Mouse (Mus musculus): ENCODE data around the gene Gpr183.
A peak's percentile ranks its signal among the peaks of the same experiment; 100 is the strongest.

The Gpr183 gene

DNA sequence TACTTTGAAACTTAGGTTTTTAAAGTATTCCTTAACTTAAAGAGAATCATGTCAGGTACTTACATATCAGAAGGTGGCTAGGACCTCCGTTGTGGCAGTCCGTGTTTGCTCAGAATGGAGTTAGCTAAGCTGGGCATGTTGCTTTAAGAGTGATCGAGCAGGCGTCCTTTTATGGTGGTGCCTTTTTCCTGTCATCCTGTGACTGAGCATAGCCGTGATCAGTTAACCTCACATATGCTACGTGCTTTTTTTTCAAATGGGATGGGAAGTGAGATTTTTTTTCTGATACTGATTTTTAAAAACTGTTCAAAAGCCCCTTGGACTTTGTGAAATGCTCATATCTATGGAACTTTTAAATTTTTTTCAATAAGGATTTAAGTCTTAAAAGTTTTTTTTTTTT lies at the start of gene Gpr183:
TSS of gene Gpr183 (minus strand) at position 206 of the 400 bp plus-strand sequence.
- DNase-seq, result no peak

GRCm38 (mm10) chr14:122013417-122013951 lies 48.5 kb upstream of the Gpr183 start:
- DNase-seq, result peak; percentile 21

DNA sequence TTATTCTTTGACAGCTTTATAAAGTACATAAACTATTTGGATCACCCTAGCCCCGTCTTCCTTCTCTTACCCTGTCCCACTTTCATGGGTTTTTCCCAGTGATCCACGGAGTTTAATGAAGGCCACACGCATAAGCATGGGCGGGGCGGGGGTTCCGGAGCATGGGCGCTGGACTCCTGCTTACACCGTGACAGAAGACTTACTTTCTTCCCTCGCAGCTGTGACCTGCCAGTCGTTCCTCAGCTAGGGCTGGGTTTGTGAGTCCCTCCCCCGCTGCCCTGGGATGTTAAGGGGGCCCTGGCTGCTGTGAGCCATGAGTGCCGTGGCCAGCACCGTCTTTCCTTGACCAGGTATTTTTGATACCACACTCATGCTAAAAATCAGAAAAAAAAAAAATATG lies 47.8 kb upstream of the Gpr183 start:
- DNase-seq, result no peak

DNA sequence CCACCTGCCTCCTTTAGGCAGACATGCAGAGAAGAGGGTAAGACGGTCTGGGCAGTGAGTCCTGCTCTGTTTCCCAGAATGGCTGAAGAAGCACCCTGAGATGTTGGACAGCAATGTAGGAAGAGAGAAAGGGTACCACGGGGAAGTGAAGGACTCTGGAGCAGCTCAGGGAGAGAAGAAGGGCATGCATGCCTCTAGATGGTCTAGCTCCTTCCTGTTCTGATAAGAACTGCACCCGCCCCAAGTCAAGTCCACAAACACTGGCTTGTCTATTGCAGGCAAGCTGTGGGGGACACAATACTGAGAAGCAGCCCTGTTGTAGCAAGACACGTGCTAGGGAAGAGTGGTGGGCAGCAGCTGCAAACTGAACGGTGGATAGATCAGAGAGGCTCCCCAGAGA lies 47.2 kb upstream of the Gpr183 start:
- DNase-seq, result no peak

- no peak for DNase-seq
Measured at GRCm38 (mm10) chr14:122011768-122012167, 46.8 kb upstream of the Gpr183 start.

GRCm38 (mm10) chr14:122010301-122010700 lies 45.3 kb upstream of the Gpr183 start:
- peak; percentile 24 for DNase-seq

DNA sequence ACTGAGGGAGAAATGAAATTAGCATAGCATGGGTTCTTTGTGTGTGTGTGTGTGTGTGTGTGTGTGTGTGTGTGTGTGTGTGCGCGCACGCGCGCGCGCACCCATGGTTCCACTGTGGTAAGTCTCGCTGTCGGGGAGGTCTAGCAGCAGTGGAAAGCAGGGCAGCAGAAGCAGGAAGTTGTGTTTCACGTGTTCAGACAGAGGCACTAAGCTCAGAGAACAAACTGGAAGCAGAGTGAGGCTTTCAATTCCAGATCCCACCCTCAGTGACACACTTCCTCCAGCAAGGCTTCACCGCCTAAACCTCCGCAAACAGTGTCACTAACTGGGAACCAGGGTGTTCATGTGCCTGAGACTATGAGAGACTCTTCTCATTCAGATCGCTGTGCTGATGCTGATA lies 44.5 kb upstream of the Gpr183 start:
- no peak for DNase-seq

GRCm38 (mm10) chr14:122008261-122008660 lies 43.3 kb upstream of the Gpr183 start:
- DNase-seq, result no peak

GRCm38 (mm10) chr14:122003812-122004211 lies 38.8 kb upstream of the Gpr183 start:
- no peak for DNase-seq

DNA sequence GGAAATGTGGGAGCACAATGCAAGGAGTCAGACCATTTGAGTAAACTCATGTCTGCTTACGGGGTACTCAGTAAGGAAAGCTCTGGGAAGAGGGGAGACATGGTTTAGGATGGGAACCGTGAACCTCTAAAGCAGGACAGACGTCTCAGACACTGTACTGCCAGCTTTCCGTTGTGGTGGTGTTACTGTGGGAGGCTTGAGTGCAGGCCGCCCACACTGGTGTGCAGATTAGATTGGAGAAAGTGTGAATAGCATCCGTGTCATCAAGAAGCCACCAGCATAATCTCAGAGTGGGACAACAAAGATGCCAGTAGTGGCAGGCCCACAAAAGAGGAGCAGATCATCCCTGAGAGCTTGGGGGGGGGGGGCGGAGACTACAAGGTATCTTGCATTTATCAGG lies 37.2 kb upstream of the Gpr183 start:
- no peak for DNase-seq

DNA sequence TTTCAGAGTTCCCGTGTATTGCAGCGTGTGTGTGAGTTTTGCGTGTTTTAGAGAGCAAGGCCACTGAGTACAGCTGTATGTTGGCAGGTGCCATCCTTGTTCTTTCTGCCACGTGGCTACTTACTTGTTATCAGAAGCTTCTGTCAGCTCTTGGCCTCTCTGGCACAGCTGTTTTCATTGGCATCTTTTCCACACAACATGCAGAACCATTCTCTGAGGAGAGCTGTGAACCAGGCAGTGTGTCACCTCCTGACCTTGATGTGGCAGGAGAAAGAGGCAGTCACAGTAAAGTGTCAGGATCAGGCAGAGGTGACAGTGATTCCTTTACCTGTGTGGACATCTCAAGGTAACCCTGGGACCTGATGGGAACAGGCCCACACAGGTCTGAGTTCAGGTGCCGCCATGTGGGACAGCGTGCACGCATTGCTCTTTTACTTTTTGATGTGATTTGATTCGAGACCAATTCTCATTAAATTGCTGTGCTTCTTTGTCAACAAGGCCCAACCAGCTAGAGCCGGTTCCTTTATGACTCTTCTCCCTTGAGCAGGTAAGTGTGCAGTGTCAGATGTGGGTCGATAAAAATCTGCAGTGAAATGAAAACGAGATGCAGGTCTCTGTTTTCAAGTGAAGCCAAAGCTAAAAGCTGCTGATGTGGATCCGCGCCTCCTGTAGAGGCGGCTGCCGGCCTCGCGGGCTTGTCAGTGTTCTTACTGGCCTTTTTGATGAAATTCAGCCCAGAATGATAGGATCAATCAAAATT lies 35.5 kb upstream of the Gpr183 start:
- DNase-seq, result no peak

DNA sequence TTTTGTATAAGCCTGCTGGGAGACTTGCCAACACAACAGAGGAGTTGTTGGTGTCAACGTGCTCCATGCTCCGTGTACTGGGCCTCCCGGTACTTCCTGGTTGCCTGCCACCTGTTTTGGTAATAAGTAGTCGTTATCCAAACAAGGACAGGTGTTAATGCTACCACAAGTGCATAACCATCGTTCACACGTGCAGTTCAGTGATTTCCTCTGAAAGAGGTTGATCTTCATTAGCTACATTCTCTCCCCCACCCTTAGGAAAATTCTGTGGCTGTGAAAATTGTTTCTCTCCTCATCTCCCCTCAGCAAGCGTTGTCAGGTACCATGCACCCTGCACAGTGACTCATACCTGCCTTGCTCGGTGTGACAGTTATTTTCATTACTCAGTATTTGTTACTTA lies 34.5 kb upstream of the Gpr183 start:
- DNase-seq, result no peak

DNA sequence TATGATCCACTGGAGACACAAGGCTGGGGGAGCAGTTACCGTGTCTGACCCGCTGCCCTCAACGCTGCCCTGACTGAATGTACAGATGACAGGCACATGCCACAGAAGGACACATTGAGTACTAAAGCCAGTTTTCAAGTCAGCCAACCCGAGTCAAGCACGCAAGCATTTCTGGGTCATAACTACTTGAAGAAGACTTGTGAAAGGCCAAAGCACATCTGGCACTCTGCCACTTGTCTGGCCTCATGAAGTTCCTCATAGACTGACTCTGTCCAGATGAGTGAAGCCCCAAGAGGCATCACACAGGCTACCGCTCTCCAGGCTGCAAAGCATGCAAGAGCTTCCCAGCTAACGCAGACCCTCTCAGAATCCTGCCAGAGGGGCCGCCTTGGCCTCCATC lies 31.8 kb upstream of the Gpr183 start:
- peak; percentile 76 for DNase-seq

DNA sequence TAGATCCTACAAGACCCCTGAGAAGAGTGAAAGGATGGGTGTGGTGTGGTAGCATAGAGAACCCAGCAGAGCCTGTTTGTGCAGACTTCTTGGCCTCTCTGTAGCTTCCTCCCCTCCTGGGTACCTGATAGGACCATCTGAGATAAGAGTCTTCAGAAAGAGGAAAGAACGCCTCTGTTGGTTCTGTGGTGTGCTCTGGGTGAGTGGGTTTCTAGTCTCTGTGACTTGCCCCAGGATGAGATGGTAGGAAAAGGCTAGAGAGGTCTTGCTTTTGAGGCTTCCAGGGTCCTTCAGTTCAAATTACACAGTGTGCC lies 30.5 kb upstream of the Gpr183 start:
- no peak for DNase-seq

DNA sequence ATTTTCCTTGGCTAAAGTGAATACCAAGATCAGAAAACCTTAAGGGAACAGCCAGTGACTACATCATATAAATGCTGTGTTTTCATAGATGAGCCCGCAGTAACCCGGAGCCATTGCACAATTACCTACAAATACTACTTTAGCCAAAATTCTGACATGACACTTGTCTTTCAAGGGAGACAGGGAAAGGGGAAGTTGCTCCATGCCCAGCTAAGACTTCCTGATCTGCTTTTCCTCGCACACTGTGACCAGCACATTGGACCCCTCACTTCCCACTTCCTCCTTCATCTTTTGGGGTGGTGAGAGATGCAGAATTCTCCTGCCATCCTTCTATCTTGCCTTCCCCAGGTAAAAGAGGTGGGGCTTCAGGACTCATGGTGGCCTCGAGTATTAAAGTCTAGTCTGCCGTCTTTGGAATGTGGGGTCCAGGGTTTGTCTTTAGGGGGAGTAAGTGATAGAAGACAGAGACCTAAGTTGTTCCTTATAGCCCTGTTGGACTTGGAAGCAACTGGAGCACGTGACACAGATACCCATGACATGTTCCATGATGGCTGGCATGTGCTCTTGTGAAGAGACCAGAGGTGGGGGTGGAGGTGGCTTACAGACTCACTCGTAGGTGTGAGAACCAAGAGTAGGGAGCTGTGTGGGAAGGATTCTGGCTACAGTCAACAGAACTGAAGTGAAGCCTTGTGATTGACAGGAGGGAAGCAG lies 30.0 kb upstream of the Gpr183 start:
- no peak for DNase-seq

DNA sequence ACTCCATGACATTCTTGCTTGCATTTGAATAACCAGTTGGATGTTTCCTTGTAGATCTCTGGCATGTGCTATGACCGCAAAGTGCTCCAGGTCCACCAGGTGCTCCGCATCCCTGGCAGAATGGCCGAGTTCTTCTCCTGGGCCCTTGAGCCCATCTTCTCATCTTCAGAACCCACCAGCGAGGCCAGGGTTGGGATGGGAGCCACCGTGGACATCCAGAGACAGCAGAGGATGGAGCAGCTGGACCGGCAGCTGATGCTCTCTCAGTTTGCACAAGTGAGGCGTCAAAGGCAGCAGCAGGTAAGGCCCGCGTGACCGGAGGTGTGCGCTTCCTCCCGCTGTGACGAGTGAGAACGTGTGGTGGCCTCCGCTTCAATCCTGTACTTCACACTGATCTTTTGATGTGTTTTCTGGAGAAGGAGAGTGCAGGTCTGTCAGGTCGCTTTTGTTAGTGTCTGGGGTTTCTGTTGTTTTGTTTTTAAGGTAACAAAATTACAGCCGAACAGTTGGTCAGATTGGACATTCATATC lies 29.2 kb upstream of the Gpr183 start:
- no peak for DNase-seq

GRCm38 (mm10) chr14:121993616-121994015 lies 28.6 kb upstream of the Gpr183 start:
- DNase-seq, result no peak

- DNase-seq, result no peak
Measured at GRCm38 (mm10) chr14:121992395-121993280, 27.6 kb upstream of the Gpr183 start.

GRCm38 (mm10) chr14:121991921-121992320 lies 26.9 kb upstream of the Gpr183 start:
- DNase-seq, result no peak

GRCm38 (mm10) chr14:121990897-121991296 lies 25.9 kb upstream of the Gpr183 start:
- no peak for DNase-seq

GRCm38 (mm10) chr14:121989869-121990268 lies 24.9 kb upstream of the Gpr183 start:
- no peak for DNase-seq

DNA sequence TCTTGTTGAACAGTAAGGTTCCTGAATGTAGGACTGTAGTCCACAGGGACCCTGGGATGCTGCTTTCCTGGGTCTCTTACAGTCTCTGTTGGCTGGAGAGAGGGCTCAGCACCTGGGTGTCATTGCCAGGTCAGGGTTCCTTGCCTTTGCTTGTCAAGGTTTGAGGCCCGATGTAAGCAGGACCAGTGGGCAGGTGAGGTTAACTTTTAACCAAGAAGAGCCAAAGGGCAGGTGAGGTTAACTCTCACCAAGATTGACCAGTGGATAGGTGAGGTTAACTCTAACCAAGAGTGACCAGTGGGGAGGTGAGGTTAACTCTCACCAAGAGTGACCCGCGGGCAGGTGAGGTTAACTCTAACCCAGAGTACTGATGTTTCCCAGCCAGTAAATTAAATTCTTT lies 24.3 kb upstream of the Gpr183 start:
- DNase-seq, result no peak

GRCm38 (mm10) chr14:121987691-121988090 lies 22.7 kb upstream of the Gpr183 start:
- no peak for DNase-seq

Data from lung, postnatal 10 days (tissue).